Mouse (Mus musculus): Measurements from ENCODE around the gene Olfr1494.

The Olfr1494 gene

GRCm38 (mm10) chr19:13739428-13739827, at the start of gene Olfr1494:
TSS of gene Olfr1494 (plus strand) at chr19:13739728.
- no peak for DNase-seq (ENCODE audit: low read depth)

GRCm38 (mm10) chr19:13696968-13697367, 42.6 kb upstream of the Olfr1494 start, which contains the start of gene Olfr1491:
TSS of gene Olfr1491 (plus strand) at chr19:13697268.
- no peak for DNase-seq (ENCODE audit: low read depth)

DNA sequence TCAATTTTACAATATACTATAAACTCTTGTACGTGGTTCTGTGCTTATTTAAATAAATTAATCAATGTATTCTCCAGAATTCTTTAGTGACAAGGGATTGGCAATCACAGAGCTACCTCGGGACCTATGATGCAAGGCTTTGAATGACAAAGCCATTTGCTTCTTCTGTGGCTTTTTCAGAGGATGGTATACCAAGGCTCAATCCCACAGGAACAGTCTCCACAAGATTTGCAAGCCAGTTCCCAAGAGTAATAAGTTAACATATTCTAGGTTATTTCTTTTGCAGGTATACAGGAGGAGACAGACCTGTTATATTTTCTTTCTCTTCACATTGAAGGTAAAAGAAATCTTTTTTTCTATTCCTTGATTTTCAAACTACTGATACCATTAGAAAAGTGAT, 16.6 kb upstream of the Olfr1494 start, which contains the start of gene Olfr1493-ps1:
Olfr1493-ps1 (plus strand) TSS at position 301 of the 400 bp plus-strand sequence.
- no peak for DNase-seq (ENCODE audit: low read depth)

DNA sequence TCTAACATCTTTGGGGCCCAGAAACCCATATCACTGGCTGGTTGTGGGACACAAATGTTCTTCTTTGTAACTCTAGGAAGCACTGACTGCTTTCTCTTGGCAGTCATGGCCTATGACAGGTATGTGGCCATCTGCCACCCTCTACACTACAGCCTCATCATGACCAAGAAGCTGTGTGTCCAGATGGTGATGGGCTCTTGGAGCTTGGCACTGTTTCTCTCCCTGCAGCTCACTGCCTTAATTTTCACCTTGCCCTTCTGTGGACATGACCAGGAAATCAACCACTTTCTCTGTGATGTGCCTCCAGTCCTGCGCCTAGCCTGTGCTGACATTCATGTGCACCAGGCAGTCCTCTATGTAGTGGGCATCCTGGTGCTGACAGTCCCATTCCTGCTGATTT, 9.8 kb downstream of the Olfr1494 start:
- DNase-seq (ENCODE audit: low read depth) = no peak

GRCm38 (mm10) chr19:13764306-13764705, 24.8 kb downstream of the Olfr1494 start, which contains the start of gene Olfr1495:
TSS of gene Olfr1495 (plus strand) at chr19:13764606.
- DNase-seq (ENCODE audit: low read depth) = no peak

GRCm38 (mm10) chr19:13768565-13769276, 29.2 kb downstream of the Olfr1494 start:
- no peak for DNase-seq (ENCODE audit: low read depth)

DNA sequence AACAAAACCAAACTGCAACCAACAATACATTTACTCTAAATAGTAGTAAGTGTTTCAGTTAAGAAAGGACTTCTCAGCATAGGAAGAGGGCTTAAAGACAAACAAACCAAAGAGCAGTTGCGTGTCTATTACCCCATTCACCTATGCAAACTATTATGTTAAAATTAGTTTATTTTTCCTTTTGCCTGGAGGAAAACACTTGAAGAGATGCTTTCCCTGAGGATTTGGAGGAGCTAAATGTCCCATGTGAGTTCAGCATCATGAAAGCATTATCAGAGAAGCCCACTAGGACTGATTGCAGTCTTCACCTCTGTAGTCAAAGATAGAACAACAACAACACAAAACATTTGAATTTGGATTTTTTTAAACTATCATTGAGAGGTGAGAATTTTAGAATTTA, 38.0 kb downstream of the Olfr1494 start, which contains the start of gene Olfr1496:
Olfr1496 (plus strand) TSS at position 301 of the 400 bp plus-strand sequence.
- DNase-seq (ENCODE audit: low read depth) = no peak

DNA sequence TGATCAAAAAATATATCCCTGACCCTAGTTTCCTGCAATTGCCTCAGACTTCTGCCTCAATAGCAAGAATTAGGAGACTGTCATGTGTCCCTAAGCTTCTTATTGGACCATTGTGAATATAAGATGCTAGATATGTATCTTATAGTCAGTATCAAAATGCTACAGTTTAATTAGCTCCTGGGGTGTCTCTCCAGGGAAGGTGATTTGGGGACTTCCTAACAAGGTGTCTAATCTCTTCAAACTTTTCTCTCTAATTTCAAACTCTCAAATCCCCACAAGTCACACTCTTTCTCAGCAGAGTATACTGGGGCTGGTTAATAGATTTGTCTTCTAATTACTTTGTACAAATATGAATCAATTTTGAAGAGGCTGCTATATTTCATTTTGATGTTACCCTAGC, 58.6 kb downstream of the Olfr1494 start, which contains the start of gene Olfr1497:
Olfr1497 (minus strand) TSS at position 101 of the 400 bp plus-strand sequence.
- DNase-seq (ENCODE audit: low read depth) = no peak
